Mouse (Mus musculus) spleen, postnatal 4 days (tissue): Measurements from ENCODE around the gene Syne3.
A peak's percentile ranks its signal among the peaks of the same experiment; 100 is the strongest.

Source experiments
- DNase-seq, 2 experiments: peaks; one replicate each; pipeline ENCODE4 v3.0.0; 2022; ENCODE audit warnings: low spot score in 2 of 2

The Syne3 gene

GRCm38 (mm10) chr12:105000487-105001283 lies 8.9 kb downstream of the Syne3 start:
- DNase-seq = no peak

DNA sequence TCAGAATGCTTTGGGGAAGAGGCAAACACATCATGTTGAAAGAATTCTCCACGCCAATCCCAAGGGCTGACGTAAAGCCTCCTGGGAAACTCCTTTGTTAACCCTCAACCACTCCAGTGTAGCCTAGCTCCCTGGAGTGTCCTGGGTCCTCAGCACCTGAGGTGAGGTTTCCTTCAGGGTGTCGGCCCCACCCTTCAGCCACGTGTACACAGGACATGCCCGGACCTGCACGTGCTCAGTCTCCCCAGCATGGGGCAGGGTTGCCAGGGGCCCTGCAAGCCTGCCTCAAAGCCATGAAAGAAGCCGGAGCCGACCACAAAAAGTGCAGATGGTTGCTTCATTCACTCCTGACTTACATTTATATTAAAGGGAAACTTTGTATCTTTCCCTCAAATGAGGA lies 10.4 kb downstream of the Syne3 start:
- no peak for DNase-seq

DNA sequence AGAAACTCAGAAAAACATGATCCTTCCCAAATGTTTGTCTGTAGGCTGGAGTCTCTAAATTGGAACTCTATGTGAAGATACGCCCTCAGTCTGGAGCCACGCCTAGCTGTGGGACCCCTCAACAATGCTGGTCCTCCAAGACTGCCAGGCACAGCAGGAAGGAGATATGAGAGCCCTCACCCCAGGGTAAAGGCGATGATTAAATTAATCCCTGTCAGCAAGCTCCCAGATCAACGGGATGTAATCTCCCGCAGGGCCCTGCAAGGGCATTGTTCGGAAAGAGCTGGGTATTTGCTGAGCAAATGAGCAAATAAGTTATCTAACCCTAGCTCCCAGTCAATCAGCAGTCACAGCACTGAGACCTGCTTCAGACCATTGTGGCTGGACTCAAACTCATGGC lies 11.1 kb downstream of the Syne3 start:
- DNase-seq = no peak

DNA sequence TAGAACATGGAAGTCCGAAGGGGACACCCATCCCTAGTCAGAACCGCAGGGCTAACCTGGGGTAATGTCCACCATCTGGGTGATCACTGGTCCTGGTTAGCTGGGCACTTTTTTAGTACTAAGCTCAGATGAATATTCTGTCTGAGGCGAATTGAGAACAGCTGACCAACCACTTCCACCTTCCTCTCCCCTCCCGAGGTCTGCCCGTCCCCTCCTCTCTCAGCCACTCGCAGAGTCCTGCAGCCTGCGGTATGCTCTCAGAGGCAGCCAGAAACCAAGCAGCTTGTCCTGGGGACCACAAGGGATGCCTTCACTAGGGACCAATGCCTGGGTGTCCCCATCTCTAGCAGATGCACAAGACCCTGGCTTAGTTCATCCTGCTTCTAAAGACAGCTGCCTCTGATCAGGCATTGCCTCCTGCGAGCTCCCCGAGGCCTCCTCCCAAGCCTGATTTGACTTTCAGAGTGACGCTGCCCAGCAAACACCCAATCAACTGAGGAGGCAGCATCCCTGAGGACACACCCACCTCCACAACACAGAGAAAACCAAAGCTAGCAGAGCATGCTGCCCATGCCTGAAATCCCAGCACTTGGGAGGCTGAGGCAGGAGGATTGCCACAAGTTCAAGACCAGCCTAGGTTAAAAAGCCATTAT lies 11.8 kb downstream of the Syne3 start:
- no peak for DNase-seq

GRCm38 (mm10) chr12:104997159-104997558 lies 12.4 kb downstream of the Syne3 start:
- DNase-seq = no peak

- DNase-seq = no peak
Observed at GRCm38 (mm10) chr12:104996012-104996728, 13.4 kb downstream of the Syne3 start.

DNA sequence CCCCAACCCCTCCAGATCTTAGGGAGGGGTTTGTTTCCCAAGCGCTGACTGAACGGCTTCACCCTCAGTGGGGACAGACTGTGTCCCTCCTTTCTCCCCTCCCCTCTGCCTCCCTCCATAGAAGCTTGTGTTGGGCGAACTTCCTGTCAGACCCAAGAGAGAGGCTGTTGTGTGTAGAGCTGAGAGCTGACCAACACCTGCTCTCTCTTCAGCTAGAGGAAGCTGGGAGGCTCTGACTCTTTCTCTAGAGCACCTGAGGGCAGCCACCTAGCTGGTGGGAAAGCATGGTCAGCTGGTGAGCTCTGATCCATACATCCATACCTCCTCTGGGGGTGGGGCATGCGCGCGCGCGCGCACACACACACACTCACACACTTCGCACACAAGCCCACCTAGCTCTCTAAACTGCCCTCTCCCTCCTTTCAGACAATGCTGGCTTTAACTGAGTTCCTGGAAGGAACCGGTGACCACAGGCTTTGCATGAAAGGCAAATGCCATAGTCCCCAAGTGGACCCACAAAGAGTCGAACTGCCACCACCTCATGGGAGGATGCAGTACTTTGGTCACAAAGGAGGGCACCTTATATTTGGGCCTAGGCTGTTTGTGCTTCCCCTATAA lies 14.2 kb downstream of the Syne3 start:
- DNase-seq = no peak

- DNase-seq = no peak
Observed at GRCm38 (mm10) chr12:104992838-104993237, 16.8 kb downstream of the Syne3 start.

- no peak for DNase-seq
Observed at GRCm38 (mm10) chr12:104992123-104992741, 17.4 kb downstream of the Syne3 start.

GRCm38 (mm10) chr12:104990741-104991454 lies 18.7 kb downstream of the Syne3 start:
- DNase-seq = peak; percentile 62 to 71

DNA sequence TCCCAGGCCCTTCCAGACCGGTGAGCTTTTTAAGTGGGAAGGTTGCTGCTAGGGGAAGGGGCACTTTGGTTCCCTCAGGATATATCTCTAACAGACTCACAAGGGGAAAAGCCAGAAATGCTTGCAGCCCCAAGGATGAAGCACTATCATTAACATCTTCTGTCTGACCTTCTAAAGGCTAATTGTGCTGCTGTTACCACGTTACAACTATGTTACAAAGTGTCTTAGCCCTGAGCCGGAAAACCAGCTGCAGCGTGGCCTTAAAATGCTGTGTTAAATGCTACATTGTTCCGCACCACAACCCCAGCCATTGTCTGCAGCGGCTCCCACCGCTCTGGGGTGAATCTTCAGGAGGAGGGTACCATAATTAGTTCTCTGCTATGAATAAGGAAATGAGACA lies 21.7 kb downstream of the Syne3 start:
- no peak for DNase-seq

- no peak for DNase-seq
Observed at GRCm38 (mm10) chr12:104986781-104987180, 22.8 kb downstream of the Syne3 start.

GRCm38 (mm10) chr12:104986001-104986400 lies 23.6 kb downstream of the Syne3 start:
- no peak for DNase-seq

DNA sequence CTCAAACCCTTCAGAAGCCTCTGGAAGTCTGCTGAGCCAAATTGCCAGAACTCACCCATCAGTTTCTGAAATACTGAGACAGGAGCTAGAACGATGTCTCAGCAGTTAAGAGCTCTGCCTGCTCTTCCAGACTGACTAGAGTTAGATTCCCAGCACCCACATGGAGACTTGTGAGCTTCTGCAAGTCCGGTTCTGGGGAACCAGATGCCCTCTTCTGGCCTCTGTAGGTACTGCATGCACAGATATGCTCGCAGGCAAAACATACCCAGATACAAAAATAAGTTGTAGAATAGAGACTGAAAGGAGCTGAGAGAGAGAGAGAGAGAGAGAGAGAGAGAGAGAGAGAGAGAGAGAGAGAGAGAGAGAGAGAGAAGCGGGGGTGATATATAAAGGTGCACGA lies 24.5 kb downstream of the Syne3 start:
- DNase-seq = peak; percentile 37 to 75

GRCm38 (mm10) chr12:104983476-104983875 lies 26.1 kb downstream of the Syne3 start:
- no peak for DNase-seq

DNA sequence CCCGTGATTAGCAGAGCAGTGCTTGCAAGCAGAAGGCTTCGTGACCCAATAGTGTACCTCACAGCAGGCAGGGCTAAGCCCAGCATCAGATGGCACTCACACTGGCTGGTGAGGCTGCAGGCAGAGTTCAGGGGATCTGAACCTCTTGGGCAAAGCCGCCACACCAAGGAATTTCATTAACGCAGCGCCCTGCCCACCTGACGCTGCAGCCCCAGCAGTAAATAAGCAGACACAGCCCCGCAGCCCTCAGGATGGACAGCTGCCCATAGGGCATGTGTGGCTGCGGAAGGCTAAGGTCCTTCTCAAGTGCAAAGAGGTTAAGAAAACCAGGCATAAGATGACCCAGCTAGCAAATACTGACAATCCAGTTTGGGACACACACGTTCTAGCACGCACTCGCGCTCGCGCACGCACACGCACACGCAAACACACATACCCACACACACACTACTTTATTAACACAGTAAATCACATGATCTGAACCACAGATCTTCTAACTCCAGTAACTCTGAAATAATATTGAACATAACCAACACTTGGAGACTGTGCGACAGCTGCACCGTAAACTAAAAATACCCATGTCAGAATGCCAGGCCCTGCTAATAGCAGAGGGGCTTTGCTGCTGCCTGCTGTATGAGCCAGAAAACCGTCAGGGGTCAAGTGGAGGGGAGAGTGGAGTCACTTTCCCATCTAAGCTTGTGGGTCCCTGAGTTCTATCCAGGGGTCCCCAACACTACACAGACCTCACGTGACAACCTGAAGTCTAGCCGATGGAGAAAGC lies 30.5 kb downstream of the Syne3 start:
- no peak for DNase-seq

DNA sequence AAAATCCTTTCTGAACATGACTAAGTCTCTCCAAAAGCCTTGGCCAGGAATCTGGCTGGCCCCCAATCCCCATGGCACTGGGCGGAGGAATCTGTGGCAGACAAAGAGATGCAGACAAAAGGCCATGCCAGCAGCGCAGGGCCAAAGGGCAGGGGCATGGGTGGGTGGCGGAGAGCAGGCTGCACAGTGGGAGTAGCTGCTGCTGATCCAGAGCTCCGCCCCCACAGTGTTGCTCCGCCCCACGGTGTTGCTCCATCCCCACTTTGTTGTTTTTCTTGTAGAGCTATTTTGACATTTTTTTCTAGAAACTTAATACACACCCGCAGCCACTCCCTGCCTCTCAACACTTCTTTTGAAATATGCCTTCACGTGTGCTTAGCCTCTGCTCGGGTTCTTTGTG lies 31.2 kb downstream of the Syne3 start:
- DNase-seq = no peak

DNA sequence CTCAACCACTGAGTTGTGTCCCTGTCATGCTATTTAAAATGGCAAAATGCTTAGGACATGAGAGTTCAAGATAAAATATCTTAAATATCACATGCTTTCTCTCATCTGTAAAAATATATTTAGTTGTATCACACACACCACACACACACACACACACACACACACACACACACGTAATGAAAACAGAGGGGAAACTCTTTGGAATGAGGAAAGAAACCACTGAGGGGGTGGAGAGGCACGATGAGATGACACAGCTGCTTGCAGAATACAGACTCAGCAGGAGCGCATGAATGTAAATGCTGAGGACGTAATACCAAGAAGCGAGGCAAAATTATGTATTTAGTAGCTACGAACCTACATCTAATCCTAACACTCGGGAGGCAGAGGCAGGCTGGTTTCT lies 32.7 kb downstream of the Syne3 start:
- no peak for DNase-seq

GRCm38 (mm10) chr12:104976331-104976817 lies 33.2 kb downstream of the Syne3 start:
- no peak for DNase-seq

DNA sequence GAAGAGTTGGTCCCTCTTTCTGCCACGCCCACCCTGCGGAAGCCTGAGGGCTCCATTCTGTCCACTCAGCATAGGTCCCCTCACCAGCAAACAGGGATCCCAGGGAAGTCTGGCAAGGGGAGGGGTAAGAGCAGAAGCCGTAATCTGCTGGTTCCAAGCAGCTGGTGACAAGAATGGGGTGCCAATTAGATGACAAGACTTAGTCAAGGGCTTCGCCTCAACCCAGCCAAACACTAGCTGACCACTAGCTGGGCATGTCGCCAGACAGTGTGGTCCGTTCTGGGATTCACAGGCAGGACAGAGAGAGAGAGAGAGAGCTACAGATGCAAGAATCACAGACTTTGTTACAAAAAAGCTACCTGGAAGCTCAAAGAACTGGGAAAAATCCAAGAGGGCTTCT lies 36.7 kb downstream of the Syne3 start:
- DNase-seq = no peak
